Mouse (Mus musculus): ENCODE measurements around the gene Frem1.

DNA sequence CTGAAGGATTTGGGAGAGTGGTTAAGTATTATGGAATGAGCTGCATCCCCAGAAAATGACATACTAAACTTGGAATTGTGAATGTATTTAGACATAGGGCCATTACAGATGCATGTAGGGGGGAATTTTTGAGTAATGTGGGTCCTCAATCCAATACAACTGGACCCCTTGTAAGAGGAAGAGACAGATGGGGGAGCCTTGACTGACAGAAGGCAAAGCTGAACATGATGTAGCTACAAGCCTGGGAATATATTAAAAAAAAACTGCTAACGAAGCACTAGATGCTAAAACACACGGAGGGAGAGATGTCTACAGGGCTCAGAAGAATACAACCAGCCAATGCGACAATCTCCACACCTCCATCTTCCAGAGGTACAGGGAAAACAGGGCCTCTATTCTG lies 60.1 kb downstream of the Frem1 start:
- TF ChIP-seq CTCF (IDR thresholded peaks at IDR 0.05) (no peak), EP300 (IDR thresholded peaks at IDR 0.05) (no peak)

Measured in lung, postnatal 0 days (tissue).